Mouse (Mus musculus) stomach, embryonic 16.5 days (tissue): ENCODE results near the gene Micall2. TPM values are rescaled to one million over a fixed set of nuclear protein-coding genes. Genes with fewer than 3 reads are reported as not detected.
A peak's percentile ranks its signal among the peaks of the same experiment; 100 is the strongest.

Experiments used
- ATAC-seq: fragments of 200-750 bp; cut with Nextera tagmentation; 2 replicates; pipeline ENCODE4 v1.8.0; 2017; ENCODE audit warnings: moderate number of reproducible peaks, moderate TSS enrichment; ENCODE audit not compliant: insufficient read depth, low FRiP score
- H3K27ac ChIP-seq: fragments of 300-500 bp; sonication (generic); 2 replicates; pipeline ENCODE4 v1.5.1; 2014; ENCODE audit warnings: low read length
- H3K27me3 ChIP-seq: fragments of 300-500 bp; sonication (generic); 2 replicates; pipeline ENCODE4 v1.6.1; 2014; ENCODE audit warnings: low read length, control low read depth, mixed read lengths; ENCODE audit not compliant: control insufficient read depth, insufficient read depth
- H3K36me3 ChIP-seq: fragments of 300-500 bp; sonication (generic); 2 replicates; pipeline ENCODE4 v1.6.1; 2014; ENCODE audit warnings: low read length; ENCODE audit not compliant: control insufficient read depth, insufficient read depth
- H3K4me1 ChIP-seq: fragments of 300-500 bp; sonication (generic); 2 replicates; pipeline ENCODE4 v1.6.1; 2014; ENCODE audit warnings: low read length, control low read depth, mixed read lengths; ENCODE audit not compliant: control insufficient read depth, insufficient read depth
- H3K4me2 ChIP-seq: fragments of 300-500 bp; sonication (generic); 2 replicates; pipeline ENCODE4 v1.6.1; 2014; ENCODE audit warnings: low read depth, low read length, mixed read lengths
- H3K4me3 ChIP-seq: fragments of 300-500 bp; sonication (generic); replicated peaks from 2 replicates; pipeline ENCODE4 v1.5.1; 2014; ENCODE audit warnings: mild to moderate bottlenecking, low read length
- H3K9ac ChIP-seq: fragments of 300-500 bp; sonication (generic); 2 replicates; pipeline ENCODE4 v1.6.1; 2014; ENCODE audit warnings: low read length
- H3K9me3 ChIP-seq: fragments of 300-500 bp; sonication (generic); replicated peaks from 2 replicates; pipeline ENCODE4 v1.6.1; 2016; ENCODE audit warnings: low read length, control low read depth; ENCODE audit not compliant: control insufficient read depth
- WGBS: fragments of 180-500 bp; shearing (Covaris S2); extraction: QIAGEN DNeasy Blood & Tissue Kit; methylation state at CpG from one replicate; pipeline ENCODE4 v1.1.7; 2014; 5-methylcytosine and 5-hydroxymethylcytosine counted together
- polyA plus RNA-seq: library from polyadenylated mRNA; unstranded; fragments of >200 nt; fragmentation: Nextera tagmentation; extraction: Ambion mirVana; gene quantifications from 2 replicates; pipeline ENCODE4 v1.2.1, GENCODE M21; 2015

Gene Micall2
- polyA plus RNA-seq: 9.3 and 9.5 TPM in 2 replicates

- WGBS: 2% methylated on average over 46 of the region's 50 CpGs
- Histone ChIP-seq H3K4me3 (peak within 1 kb of the TSS; percentile 65), H3K4me2 (peak within 1 kb of the TSS; percentile 100), H3K27me3 (no peaks in the 10 kb centered on the region), H3K9ac (peak within 1 kb of the TSS; percentile 73), H3K4me1 (peaks cover 62% of the 10 kb centered on the region), H3K36me3 (no peaks in the 10 kb centered on the region), H3K27ac (peak within 1 kb of the TSS; percentile 93), H3K9me3 (no peaks in the 10 kb centered on the region)
- ATAC-seq: peak; percentile 93
These were observed at the start of gene Micall2 for GRCm38 (mm10) chr5:139735677-139736503. Gene Micall2 (minus strand): TSS chr5:139736336.

GRCm38 (mm10) chr5:139781406-139781805 lies 45.3 kb upstream of the Micall2 start:
- Histone ChIP-seq H3K9ac (no peak overlapping the region), H3K4me3 (no peak overlapping the region), H3K36me3 (no peaks in the 10 kb centered on the region), H3K4me2 (no peak overlapping the region), H3K27ac (no peak overlapping the region), H3K4me1 (no peaks in the 10 kb centered on the region), H3K27me3 (no peaks in the 10 kb centered on the region), H3K9me3 (no peaks in the 10 kb centered on the region)
- WGBS: 80% methylated on average over 8 of the region's 8 CpGs
- no peak for ATAC-seq

- no peak overlapping the region for H3K4me3 ChIP-seq
- no peaks in the 10 kb centered on the region for H3K27me3 ChIP-seq
- H3K9ac ChIP-seq: no peak overlapping the region
- 0 out of 2 replicates have a peak, but pooled peaks cover 4% of the 10 kb centered on the region for H3K36me3 ChIP-seq
- H3K27ac ChIP-seq: no peak overlapping the region
- H3K4me2 ChIP-seq: no peak overlapping the region
- WGBS: 79% methylated on average over 5 of the region's 5 CpGs
- no peaks in the 10 kb centered on the region for H3K9me3 ChIP-seq
- H3K4me1 ChIP-seq: peaks cover 8% of the 10 kb centered on the region
- ATAC-seq: no peak
These were observed 40.8 kb upstream of the Micall2 start for GRCm38 (mm10) chr5:139776966-139777365.

GRCm38 (mm10) chr5:139775216-139775926 lies 39.2 kb upstream of the Micall2 start, which contains the start of gene Ints1:
Gene Ints1 (minus strand): TSS chr5:139775674.
- no peaks in the 10 kb centered on the region for H3K27me3 ChIP-seq
- peak within 1 kb of the TSS; percentile 93 for H3K4me2 ChIP-seq
- H3K4me3 ChIP-seq: peak within 1 kb of the TSS; percentile 72
- peaks cover 15% of the 10 kb centered on the region; the same call in 1 of the 2 replicates for H3K36me3 ChIP-seq
- H3K27ac ChIP-seq: peak within 1 kb of the TSS; percentile 26; the same call in 1 of the 2 replicates
- under 1% methylated on average over 54 of the region's 55 CpGs for WGBS
- H3K9ac ChIP-seq: peak within 1 kb of the TSS; percentile 88
- H3K4me1 ChIP-seq: peaks cover 8% of the 10 kb centered on the region
- peak; percentile 89 for ATAC-seq
- H3K9me3 ChIP-seq: no peaks in the 10 kb centered on the region

GRCm38 (mm10) chr5:139768216-139768615 lies 32.1 kb upstream of the Micall2 start:
- H3K36me3 ChIP-seq: peaks cover 26% of the 10 kb centered on the region
- H3K9ac ChIP-seq: no peak overlapping the region
- 92% methylated on average over 8 of the region's 8 CpGs for WGBS

GRCm38 (mm10) chr5:139764296-139764695 lies 28.2 kb upstream of the Micall2 start:
- Histone ChIP-seq H3K27me3 (no peaks in the 10 kb centered on the region), H3K36me3 (peaks cover 30% of the 10 kb centered on the region), H3K4me1 (no peaks in the 10 kb centered on the region), H3K27ac (no peak overlapping the region), H3K4me3 (no peak overlapping the region), H3K9ac (no peak overlapping the region), H3K4me2 (no peak overlapping the region), H3K9me3 (no peaks in the 10 kb centered on the region)
- ATAC-seq: no peak
- 70% methylated on average over 11 of the region's 11 CpGs for WGBS

More at GRCm38 (mm10) chr5:139768216-139768615, 32.1 kb upstream of the Micall2 start:
- H3K4me2 ChIP-seq: no peak overlapping the region
- no peaks in the 10 kb centered on the region for H3K9me3 ChIP-seq
- H3K4me1 ChIP-seq: no peaks in the 10 kb centered on the region
- no peak for ATAC-seq
- no peaks in the 10 kb centered on the region for H3K27me3 ChIP-seq
- H3K4me3 ChIP-seq: no peak overlapping the region
- H3K27ac ChIP-seq: no peak overlapping the region

GRCm38 (mm10) chr5:139758096-139758495 lies 22.0 kb upstream of the Micall2 start:
- Histone ChIP-seq H3K36me3 (peaks cover 30% of the 10 kb centered on the region), H3K27me3 (no peaks in the 10 kb centered on the region), H3K4me2 (no peak overlapping the region), H3K9me3 (no peaks in the 10 kb centered on the region), H3K27ac (no peak overlapping the region), H3K4me1 (no peaks in the 10 kb centered on the region), H3K9ac (no peak overlapping the region), H3K4me3 (no peak overlapping the region)
- 81% methylated on average over 16 of the region's 16 CpGs for WGBS
- no peak for ATAC-seq

- Histone ChIP-seq H3K4me1 (no peaks in the 10 kb centered on the region), H3K27ac (no peak overlapping the region), H3K4me2 (no peak overlapping the region), H3K4me3 (no peak overlapping the region), H3K36me3 (peaks cover 22% of the 10 kb centered on the region), H3K9ac (no peak overlapping the region), H3K27me3 (no peaks in the 10 kb centered on the region), H3K9me3 (no peaks in the 10 kb centered on the region)
- 95% methylated on average over 2 of the region's 2 CpGs for WGBS
- no peak for ATAC-seq
These were observed 20.4 kb upstream of the Micall2 start for GRCm38 (mm10) chr5:139756586-139756985.

- H3K36me3 ChIP-seq: peaks cover 20% of the 10 kb centered on the region
- WGBS: 84% methylated on average over 12 of the region's 12 CpGs
- no peak overlapping the region for H3K9ac ChIP-seq
- H3K27ac ChIP-seq: no peak overlapping the region
- H3K4me2 ChIP-seq: no peak overlapping the region
- ATAC-seq: no peak
- no peaks in the 10 kb centered on the region for H3K27me3 ChIP-seq
- no peak overlapping the region for H3K4me3 ChIP-seq
- H3K4me1 ChIP-seq: no peaks in the 10 kb centered on the region
- H3K9me3 ChIP-seq: no peaks in the 10 kb centered on the region
These were observed 20.0 kb upstream of the Micall2 start for GRCm38 (mm10) chr5:139756135-139756534.
